Mouse (Mus musculus) cerebellum, postnatal 25 days (tissue): ENCODE measurements at regions not wholly inside any gene's neighbourhood (a gene's known extent, or its start where the extent isn't known, plus 50 kb on each side); places are given as distances from the start of the nearest gene placed in this dataset.
"Not testable (repeated sequence)": the region's sequence is repeated elsewhere in the genome, so short reads cannot be mapped to it uniquely, and the experiment has no call there.

Source experiments
- DNase-seq, 2 experiments: peaks; one replicate each; pipeline ENCODE4 v3.0.0; 2021; ENCODE audit warnings: mixed read lengths in 2 of 2

DNA sequence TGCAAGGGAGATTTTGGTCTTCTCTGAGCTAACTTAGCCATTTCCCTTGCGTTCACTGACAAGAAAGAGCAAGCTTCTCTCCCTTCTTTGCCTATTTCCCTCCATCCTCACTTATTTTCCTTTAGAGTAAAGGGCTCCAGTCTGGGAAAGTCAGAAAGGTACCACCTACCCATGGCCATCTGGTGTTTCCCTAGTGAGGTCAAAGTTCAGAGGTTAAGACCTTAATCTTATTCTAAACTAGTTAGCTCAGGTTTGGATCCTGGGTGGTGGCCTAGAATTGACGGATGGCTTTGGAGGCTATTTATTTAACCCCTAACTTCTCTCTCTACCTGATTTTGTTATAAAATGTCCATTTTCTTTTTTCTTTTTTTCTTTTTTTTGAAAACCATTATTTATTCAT is 472.6 kb upstream of the Sall1 start:
- no peak for DNase-seq

DNA sequence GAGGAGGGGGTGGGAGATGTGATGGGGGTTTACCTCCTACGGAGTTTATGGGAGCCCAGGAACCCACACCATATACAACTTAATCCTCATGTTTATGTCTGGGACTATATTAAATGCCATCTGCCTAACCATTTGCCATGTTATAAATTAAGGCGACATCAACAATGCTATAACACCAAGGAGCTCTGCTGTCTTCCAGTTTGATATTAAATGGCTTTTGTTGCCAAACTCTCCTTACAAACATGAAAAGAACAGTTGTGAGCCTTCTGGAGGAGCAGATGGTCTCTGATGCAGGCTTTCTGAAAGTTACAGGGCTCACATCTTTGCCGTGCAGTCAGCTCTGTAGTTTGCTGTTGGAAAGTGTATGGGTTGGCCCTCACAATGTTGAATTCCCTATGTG is 470.3 kb upstream of the Sall1 start:
- DNase-seq: no peak

DNA sequence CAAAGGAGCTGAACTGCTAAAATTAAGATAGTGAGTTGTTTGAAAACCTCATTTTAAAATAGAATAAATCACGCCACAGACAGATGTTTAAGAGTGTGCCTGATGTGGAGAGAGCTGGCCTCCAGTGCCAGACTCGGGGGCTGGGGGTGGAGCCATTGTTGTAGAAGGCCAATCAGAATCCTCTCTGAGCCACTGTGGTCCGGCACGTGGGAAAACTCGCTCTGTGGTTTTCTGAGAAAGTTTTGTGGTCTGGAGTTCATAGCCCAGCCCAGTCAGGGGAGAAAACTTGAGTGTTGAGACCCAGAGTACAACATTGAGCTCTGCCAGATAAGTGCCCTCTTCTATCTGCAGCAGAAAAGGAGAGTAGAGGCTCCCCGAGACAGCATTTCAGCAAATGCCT is 463.7 kb upstream of the Sall1 start:
- no peak for DNase-seq

DNA sequence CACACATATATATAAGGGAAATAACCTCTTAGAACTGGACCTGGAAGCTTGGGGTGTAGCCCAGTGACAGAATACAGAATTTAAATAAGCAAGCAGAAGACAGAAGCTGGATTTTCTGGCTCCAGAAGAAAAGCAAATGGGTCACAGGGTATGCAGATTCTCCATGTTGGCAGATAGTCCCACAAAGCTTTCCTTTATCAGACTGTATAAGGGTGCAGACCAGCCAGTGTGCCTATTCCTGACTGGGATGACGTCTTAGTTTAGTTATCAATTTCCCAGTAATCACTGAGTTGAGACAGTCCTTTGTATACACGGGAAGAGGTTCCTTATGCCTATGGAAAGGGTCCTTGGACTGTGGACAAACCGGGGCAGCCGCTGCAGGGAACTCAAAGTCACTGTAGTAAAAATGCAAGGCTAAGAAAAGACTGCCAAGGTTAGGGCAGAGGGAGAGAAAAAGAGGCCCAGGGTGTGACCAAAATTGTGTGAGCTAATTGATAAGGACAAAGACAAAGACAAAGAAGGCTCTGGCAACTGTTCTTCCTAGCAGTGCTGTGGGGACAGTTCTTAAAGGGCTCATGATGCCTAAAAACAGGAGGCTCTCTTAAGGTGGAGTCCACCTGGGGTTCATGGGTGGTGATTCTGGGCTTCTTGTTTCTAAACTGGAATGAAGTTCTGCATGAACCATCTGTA is 459.7 kb upstream of the Sall1 start:
- no peak for DNase-seq

DNA sequence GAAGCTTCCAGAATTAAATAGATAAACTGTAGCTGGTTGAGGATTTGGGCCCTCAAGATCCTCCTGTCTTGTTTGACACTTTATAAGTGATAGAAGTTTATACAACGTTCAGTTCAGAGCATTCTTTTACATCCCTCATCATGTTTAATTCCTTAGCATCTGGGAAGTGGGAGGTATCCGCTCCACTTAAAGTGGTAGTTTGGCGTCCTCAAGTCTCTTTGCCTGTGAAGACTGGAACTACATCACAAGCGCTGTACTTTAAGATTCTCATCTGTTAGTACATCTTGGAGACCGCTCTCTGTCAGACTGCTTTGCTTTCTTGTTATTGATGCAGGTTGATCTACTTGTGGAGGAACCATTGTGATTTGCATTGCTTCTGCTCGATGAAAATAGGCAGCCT is 459.1 kb upstream of the Sall1 start:
- DNase-seq: no peak

DNA sequence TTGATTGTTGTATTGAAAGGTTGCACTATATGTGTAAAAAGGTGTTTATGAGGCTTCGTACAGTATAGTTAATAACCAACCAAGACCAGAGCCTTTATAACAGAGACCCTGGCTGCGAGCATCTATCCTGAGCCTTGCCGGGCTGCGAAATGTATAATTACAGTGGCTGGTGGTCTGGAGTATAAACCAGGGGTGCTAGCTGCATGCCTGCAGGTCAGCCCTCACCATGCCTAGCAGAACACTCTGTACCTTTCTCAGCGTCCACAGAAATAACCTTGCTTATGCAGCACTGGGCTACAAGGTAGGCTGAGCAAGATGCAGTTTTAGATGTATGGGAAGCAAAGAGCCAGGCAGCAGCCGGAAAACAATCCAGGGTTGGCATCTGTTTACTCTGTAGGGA is 457.8 kb upstream of the Sall1 start:
- DNase-seq: no peak

DNA sequence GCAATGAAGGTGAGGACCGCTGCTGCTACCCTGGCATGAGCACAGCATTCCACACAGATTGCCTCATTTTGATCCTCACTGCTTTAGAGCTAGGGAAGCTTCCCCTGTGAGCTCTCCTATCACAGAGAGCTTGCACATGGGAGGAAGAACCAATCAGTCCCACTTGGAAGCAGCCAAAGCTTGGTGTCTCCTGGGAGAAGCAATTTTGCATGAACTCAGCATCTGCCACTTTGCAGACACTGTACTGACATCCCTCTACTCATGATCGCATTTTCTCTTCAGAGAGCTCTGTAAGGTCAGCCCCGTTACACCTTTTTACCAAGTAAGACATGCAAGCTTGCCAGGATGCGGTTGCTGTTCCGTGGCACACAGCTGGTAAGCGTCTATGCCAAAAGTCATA is 455.9 kb upstream of the Sall1 start:
- DNase-seq: no peak

DNA sequence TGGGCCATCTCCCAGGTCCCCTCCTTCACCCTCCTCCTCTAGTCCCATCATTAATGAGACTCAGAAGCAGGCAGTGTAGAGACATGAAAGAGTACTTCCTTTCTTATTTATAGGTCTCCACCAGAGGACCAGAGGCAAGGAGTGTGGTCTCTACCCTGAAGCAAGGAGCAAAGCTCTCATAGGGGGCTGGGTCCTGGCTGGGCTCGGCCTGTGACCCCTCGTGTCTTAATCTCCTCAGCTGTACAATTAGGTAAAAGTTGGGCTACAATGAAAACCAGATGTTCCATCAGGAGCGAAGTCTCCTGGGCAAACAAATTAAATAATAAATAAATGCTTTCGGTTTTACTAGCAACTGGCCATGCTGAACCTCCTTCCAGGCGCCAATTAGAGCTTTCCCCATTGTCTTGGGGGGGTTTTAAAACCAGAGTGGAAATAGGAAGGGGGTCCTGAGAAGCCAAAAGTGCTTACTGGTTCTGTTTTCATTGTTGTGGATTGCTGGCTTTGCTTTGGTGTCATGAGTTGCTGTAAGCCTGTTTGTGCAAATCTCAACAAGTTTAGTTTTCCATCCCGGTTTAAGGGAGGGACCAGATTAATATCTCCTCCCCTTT is 454.2 kb upstream of the Sall1 start:
- DNase-seq: no peak

DNA sequence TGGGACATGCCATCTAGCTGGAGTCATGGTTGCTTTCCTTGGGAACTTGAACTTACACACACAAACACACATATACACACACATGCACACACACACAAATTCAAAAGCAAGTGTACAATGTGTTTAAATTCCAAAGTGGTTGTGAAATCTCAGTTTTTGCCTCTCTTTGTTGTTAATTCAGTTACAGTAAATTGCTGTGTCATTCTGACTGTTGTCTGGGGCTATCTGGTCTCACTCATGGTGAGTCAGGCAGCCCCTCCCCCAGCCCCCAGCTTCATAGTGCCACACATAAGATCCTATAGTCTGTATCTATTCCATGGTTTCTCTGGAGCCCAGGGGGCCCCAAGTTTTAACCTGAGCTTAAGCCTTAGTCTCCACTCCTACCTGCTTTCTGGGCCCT is 448.4 kb upstream of the Sall1 start:
- DNase-seq: no peak

DNA sequence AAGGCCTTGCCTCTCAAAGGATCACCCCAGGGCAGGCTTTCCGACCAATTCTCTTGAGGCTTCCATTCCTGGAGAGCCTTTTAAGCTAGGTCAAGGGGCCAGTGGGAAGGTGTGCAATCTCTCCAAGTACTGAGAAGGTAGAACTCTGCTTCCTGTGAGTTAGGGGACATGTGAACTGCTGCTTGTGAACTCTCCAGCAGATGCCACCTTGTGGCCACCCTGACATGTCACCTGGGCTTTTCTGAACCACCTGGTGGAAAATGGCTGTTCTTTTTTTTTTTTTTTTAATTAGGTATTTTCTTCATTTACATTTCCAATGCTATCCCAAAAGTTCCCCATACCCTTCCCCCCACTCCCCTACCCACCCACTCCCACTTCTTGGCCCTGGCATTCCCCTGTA is 438.5 kb upstream of the Sall1 start:
- not testable (repeated sequence) for DNase-seq

DNA sequence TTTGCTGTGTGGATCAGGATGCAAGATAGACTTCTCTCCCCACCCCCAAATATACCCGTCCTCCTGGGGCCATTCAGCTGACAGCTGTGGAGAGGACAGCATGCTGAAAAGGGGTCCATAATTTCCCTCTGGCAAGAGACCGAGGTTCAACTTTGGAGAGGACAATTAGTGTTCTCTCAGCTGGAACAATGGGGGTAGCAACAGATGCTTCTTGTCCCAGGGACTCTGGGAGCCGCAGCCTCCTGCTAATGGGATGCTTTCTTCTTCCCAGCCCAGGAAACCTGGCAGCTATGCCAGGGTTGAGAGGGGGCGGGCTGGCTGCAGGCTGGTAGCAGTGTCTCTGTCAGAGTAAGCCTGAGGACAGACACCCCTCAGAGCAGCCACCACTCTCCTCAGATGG is 433.0 kb upstream of the Sall1 start:
- no peak for DNase-seq

DNA sequence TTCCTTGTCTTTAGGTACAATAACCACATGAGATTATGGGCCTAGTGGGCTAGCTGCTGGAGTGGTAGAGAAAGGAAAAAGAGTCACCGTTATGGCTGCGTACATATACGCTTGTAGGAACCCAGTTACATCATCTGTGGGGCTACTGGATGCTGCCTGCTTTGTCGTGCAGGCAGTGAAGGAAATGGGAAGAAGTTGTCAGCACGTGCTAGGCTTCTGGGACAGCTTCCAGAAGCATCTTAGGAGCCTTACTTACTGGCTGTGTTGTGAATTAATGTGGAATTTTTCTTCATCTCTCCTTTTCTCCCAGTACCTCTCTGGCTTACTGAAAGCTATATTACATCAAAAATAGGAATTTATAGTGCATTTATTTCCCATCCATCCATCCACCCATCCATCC is 427.2 kb upstream of the Sall1 start:
- no peak for DNase-seq

DNA sequence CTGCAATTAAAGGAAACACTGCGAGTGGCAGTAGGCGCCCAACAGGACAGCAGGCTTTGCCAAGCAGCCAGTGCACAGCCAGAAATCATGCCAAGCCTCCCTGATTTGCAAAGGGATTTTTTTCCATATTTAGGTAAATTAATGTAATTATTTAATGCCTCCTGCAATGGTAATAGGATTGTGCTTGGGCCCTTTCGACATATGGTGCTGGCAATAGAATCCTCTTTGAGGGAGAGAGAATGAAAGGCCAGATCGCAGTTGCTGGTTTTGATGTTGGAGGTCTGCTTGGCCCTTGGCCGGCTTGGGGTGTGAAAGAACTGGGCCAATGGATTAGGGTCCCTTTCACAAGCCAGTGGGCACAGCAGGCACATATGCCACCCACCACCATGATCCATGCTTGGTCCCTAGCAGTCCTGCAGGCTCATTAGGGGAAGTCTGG is 424.8 kb upstream of the Sall1 start:
- DNase-seq: peak; percentile 47 to 69

DNA sequence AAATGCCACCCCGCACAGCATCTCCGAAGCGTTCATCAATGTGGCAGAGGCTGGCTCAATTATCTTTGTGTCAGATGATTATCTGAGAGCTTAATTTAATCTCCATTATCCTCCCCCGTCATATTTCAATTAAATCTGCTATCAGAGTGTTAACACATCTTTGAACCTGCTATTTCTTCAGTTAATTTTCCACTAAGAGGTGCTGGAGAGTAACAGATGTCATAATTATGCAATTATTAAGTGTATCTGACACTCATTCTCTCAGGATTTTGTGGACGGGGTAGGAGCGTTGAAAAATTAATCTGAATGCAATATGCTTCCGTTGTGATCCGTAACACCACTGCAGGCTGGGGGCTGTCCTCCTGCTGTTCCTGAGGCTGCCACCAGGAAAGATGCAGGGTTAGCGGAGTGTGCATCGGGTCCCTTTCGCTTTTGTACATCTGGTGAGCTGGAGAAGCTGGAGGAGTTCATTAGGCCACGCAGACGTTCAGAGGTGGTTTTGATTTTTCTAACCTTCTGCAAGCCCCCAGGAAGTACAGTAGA is 421.3 kb upstream of the Sall1 start:
- no peak for DNase-seq

DNA sequence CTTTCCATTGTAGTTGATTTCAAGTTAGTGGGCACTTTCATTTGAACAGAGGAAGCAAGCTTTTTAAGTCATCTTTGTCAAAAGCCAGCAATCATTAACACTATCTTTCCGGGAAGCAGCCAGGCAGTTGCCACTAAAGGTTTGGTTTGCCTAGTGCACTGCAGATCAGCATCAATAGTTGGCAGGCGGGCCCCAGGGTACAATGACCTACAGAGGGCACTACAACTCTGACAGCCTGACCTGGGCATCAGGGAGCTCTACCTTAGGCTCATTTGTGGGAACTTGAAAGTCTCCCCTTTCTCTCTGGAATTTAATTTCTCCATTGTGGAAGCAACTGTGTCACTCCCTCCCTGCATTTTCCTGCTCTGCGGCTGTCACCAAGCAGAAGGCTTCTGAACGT is 412.6 kb upstream of the Sall1 start:
- no peak for DNase-seq

DNA sequence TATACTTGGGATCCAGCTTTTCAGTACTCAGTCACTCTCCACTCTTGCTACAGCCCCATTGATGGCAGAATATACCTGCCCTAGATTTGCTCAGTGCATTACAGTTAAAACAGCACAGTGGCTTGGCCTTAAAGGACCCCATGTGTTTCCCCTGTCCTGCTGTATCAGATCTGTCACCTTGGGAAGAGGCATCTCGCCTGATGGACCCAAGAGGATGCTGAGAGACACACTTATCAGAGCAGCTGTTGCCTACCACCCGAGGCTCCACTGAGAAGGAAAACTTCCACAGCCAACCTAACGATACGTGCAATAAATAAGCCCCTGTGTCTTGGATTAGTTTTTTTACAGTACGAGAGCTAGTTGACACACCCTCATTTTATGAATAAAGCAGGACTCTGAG is 411.8 kb upstream of the Sall1 start:
- no peak for DNase-seq

DNA sequence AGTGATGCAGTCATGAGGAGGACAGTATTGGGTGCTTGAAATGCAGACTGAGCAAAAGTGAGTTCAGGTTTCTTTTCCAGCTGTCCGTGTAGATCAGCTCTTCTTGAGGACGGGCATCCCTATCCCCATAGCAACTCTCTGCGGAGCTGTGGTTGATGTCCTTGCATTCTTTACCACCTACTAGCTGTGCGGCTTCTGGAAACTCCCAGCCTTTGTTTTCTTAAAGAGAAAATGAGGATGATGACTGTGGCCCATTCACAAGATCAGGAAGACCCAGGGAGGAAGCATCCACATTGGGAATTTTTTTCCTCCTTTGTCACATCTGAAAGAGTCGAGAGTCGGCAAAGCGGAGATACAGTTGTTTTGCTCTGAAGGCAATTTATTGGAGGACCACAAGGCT is 410.2 kb upstream of the Sall1 start:
- no peak for DNase-seq

DNA sequence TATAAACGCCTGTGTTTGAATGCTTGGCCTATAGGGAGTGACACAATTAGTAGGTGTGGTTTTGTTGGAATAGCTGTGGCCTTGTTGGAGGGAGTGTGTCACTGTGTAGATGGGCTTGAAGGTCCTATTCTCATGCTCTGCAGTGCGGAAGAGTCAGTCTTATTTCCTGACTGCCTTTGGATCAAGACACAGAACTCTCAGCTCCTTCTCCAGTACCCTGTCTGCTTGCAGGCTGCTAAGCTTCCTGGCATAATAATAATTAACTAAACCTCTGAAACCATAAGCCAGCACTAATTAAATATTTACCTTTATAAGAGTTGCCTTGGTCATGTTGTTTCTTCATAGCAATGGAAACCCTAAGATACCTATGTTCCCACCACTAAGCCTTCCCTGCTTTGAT is 409.8 kb upstream of the Sall1 start:
- no peak for DNase-seq

DNA sequence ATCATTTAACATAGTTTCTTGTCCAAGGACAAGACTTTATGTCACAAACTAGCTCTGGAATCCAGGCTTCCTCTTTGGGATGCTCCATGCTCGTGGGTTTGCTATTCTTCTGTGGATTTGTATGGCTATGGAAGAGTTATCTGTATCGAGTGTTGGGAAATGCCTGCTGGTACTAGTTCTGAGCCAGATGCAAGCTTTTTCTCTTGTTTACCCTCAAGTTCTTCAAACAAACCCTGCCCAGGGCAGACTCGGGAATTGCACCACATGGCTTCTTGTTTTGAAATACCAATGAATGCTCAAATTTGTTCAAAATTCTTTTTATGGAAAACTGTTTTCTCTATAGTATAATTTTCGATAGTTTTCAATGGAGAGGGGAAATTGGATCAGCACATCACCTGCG is 400.5 kb upstream of the Sall1 start:
- DNase-seq: no peak

DNA sequence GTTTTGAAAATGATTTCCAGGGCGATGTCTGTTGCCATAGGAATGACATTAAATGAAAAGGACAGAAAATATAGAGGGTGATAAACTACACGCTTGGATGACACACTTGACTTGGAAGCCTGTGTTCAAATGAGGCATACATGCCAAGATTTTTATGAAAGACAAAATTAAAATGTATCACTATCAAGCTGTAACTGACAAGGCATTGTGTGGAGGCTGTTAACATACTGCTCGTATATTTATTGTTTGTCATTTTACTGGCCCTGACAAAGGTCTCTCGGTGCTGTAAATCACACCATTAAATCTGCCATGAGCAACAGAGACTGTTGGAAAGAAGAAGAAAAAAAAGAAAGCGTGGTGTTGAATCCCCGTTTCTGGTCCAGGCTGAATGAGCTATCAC is 395.3 kb upstream of the Sall1 start:
- DNase-seq: no peak

DNA sequence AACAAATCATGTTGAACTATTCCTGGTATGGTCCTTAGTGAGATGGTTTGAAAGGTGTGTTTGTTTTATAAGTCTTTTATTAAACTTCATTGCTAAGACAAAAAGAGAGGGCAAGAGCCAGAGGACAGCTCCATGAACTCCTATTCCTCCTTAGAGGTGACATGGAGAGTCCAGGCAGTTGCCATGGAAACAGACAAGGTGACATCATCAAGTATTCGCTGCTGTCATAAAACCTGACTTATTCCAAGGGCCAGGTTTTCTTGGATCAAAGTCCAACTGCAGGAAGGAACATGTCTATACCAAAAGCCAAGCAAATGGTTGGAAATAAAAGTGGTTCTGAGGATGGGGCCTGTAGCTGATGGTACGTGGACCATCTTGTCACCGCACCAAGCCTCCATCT is 383.0 kb upstream of the Sall1 start:
- no peak for DNase-seq

DNA sequence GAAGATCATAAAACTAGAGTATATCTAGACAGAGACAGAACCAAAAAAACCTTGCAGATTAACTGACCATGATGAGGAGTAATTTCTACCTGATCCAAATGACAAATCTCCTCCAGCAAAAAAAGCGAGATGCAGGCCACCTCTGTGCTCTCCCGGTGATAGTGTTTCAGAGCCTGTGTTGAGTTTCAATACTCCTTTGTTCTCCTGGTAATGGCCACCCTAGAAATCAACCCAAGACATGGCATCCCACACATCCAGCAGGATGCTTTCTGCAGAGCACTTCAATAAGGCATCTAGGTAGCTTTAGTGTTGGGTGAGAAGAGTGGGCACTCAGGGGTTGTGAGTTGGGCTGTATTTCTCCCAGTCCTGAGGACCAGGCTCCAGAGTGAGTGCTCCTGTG is 371.3 kb upstream of the Sall1 start:
- no peak for DNase-seq

DNA sequence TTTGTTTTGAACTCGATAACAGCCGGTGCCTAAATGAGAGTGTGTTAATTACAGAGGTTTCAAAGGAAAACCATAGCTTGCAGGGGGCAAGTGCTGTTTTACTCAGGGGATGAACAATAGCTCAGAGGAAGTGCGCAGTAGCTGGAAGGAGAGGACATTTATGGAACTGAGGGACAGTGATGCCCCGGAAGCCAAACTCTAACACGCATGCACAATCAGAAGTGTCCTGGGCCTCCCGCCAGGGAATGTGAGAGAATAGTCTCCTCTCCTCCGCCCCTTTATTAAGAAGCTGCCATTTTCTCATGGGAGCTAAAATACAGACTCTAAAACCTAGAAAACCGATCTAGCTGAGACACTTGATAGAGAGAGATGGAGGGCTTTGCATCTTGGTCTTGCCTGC is 368.5 kb upstream of the Sall1 start:
- DNase-seq: no peak

DNA sequence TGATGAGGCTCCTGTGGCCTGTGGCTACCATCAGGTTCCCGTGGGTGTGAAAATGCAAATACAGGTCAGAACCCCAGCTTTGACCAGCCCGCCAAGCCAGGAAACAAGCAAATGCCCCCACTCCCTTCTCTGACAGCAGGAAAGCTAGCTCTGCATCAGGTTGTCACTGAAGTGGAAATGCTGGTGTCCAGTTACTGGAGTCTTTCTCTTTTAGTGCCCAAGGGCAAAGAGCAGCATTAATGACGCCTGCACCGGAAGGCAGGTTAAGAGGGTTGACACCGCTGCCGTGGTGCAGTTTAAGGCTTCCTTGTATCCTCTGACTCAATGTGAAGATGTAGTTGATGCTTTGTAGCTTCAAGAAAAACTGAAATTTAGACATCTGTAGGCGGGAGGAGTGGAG is 368.1 kb upstream of the Sall1 start:
- no peak for DNase-seq

DNA sequence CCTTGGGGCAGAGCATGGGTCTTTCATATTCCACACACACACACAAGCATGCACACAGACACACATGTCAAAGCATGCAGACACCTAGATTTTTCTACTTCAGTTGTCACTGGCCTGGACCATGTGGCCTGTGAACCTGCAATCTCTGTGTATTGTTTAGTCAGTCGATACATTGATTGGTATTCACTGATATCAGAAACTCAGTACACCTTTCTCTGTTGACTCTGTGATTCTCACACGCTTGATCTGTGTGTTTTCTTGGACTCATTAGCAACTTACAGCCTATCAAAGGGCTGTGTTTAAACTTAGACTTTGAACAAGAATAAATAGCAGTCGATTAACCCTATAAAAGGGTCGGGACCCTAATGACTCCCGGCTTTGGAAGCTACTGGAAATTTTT is 362.7 kb upstream of the Sall1 start:
- no peak for DNase-seq
